14 mouse cellular contexts compared by ENCODE assay signal in the genomic region with DNA sequence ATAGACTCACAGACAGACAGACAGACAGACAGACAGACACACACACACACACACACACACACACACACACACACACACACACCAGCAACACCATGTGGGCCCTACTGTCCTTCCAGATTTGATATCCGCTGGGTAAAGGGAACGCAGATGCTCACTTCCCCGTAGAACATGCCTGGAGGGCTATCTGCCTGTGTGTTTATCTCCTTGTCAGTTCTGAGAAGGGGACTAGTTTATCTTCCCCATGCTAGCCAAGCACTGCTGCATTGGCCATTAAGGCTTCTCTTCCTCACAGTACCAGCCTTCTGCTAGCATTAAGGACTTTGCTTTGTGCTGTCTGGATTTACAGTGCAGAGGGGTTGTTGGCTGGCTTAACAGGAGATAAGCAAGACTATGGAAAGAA. TPM values are rescaled to one million over a fixed set of nuclear protein-coding genes. Genes with fewer than 3 reads are reported as not detected.
DNase-seq lines count a peak whose midpoint lies in the region; ATAC-seq and TF ChIP-seq lines count a peak whose summit lies in the region.
"Had no signal": no experiment of that assay in that cellular context is flagged by ENCODE, and none has a peak within 500 bp of the region (broad histone marks: within the 10 kb centered on the region; RNA-seq: fewer than 3 reads in every experiment).

No protein-coding gene starts in this region.

- ATAC-seq in liver, embryonic 12.5 days: peak; percentile 73
- ATAC-seq in liver, postnatal 0 days: no peak
- ATAC-seq in intestine, embryonic 15.5 days: no peak
- no peak for ATAC-seq in stomach, postnatal 0 days (ENCODE audit: low FRiP score, low TSS enrichment)
- ATAC-seq: midbrain, embryonic 16.5 days had no signal

- no peak overlapping the region for H3K9ac ChIP-seq in liver, embryonic 12.5 days
- no peak overlapping the region for H3K9ac ChIP-seq in liver, postnatal 0 days (replicated peaks)
- H3K9ac ChIP-seq in intestine, embryonic 15.5 days: no peak overlapping the region
- H3K9ac ChIP-seq in stomach, postnatal 0 days (ENCODE audit: low read length): no peak overlapping the region

- H3K4me3 ChIP-seq in liver, embryonic 12.5 days: no peak overlapping the region
- H3K4me3 ChIP-seq in liver, postnatal 0 days (ENCODE audit: low read depth, low read length): no peak overlapping the region
- H3K4me3 ChIP-seq in intestine, embryonic 15.5 days (replicated peaks): no peak overlapping the region
- no peak overlapping the region for H3K4me3 ChIP-seq in stomach, postnatal 0 days (ENCODE audit: low read depth, low read length)
- H3K4me3 ChIP-seq: forebrain, embryonic 10.5 days had no signal

- 14% methylated on average over 3 of the region's 3 CpGs for WGBS in liver, embryonic 12.5 days (ENCODE audit: insufficient replicate concordance)
- WGBS in liver, postnatal 0 days (ENCODE audit: insufficient replicate concordance): 59% methylated on average over 3 of the region's 3 CpGs
- WGBS in intestine, embryonic 15.5 days: 61% methylated on average over 3 of the region's 3 CpGs
- WGBS in stomach, postnatal 0 days: 52% methylated on average over 3 of the region's 3 CpGs

- no peak for TF ChIP-seq CTCF in liver, postnatal 0 days (IDR thresholded peaks at IDR 0.05; ENCODE audit: low read depth)
- no peak for TF ChIP-seq CTCF in stomach, postnatal 0 days (IDR thresholded peaks at IDR 0.05; ENCODE audit: low read depth)

- H3K4me2 ChIP-seq in liver, embryonic 12.5 days: peak overlapping the region; percentile 20
- no peak overlapping the region for H3K4me2 ChIP-seq in liver, postnatal 0 days (ENCODE audit: low read depth, low read length)
- no peak overlapping the region for H3K4me2 ChIP-seq in intestine, embryonic 15.5 days (replicated peaks)
- H3K4me2 ChIP-seq in stomach, postnatal 0 days (replicated peaks; ENCODE audit: low read depth): no peak overlapping the region

- peaks cover 41% of the 10 kb centered on the region for H3K4me1 ChIP-seq in liver, embryonic 12.5 days
- H3K4me1 ChIP-seq in liver, postnatal 0 days (ENCODE audit: insufficient read depth): peaks cover 10% of the 10 kb centered on the region; the same call in 1 of the 2 replicates
- H3K4me1 ChIP-seq in intestine, embryonic 15.5 days (replicated peaks): peaks cover 38% of the 10 kb centered on the region
- no peaks in the 10 kb centered on the region; the same call in 1 of the 2 replicates for H3K4me1 ChIP-seq in stomach, postnatal 0 days (replicated peaks; ENCODE audit: control insufficient read depth, insufficient read depth)

- H3K36me3 ChIP-seq in liver, embryonic 12.5 days: peaks cover 8% of the 10 kb centered on the region
- H3K36me3 ChIP-seq in liver, postnatal 0 days (replicated peaks; ENCODE audit: insufficient read depth, low read length): 0 out of 2 replicates have a peak, but pooled peaks cover 5% of the 10 kb centered on the region
- H3K36me3 ChIP-seq in intestine, embryonic 15.5 days: 0 out of 2 replicates have a peak, but pooled peaks cover 3% of the 10 kb centered on the region
- H3K36me3 ChIP-seq in stomach, postnatal 0 days (ENCODE audit: control insufficient read depth, insufficient read depth, low read length): no peaks in the 10 kb centered on the region; the same call in 1 of the 2 replicates

- H3K27ac ChIP-seq in liver, embryonic 12.5 days: no peak overlapping the region
- no peak overlapping the region for H3K27ac ChIP-seq in liver, postnatal 0 days (ENCODE audit: low read depth)
- peak overlapping the region; percentile 44; the same call in 1 of the 2 replicates for H3K27ac ChIP-seq in intestine, embryonic 15.5 days
- peak overlapping the region; percentile 79 for H3K27ac ChIP-seq in stomach, postnatal 0 days (replicated peaks)
- H3K27ac ChIP-seq: forebrain, embryonic 10.5 days had no signal

- DNase-seq in cerebellum, postnatal 14 days: peak; percentile 19 to 52
- DNase-seq in cerebellum, adult 9-10 months: no peak
- no peak for DNase-seq in liver, postnatal 0 days
- DNase-seq in stomach, postnatal 0 days (ENCODE audit: low spot score): no peak
- no peak for DNase-seq in lung, postnatal 25 days (ENCODE audit: low spot score)
- no peak for DNase-seq in adrenal gland, postnatal 14 days
- DNase-seq: gastrocnemius, postnatal 25 days; kidney, adult 2 months; kidney, postnatal 36 days; thymus, postnatal 25 days had no signal

- no peaks in the 10 kb centered on the region for H3K9me3 ChIP-seq in liver, embryonic 12.5 days (replicated peaks)
- H3K9me3 ChIP-seq in liver, postnatal 0 days (ENCODE audit: low read length): no peaks in the 10 kb centered on the region
- H3K9me3 ChIP-seq in intestine, embryonic 15.5 days: no peaks in the 10 kb centered on the region
- H3K9me3 ChIP-seq in stomach, postnatal 0 days (ENCODE audit: control insufficient read depth, low read length): no peaks in the 10 kb centered on the region
- H3K9me3 ChIP-seq: forebrain, embryonic 10.5 days had no signal

- no peak for TF ChIP-seq EP300 in liver, postnatal 0 days (IDR thresholded peaks at IDR 0.05; ENCODE audit: low read depth)
- TF ChIP-seq EP300 in stomach, postnatal 0 days (optimal IDR thresholded peaks at IDR 0.05): no peak

- no peaks in the 10 kb centered on the region for H3K27me3 ChIP-seq in liver, embryonic 12.5 days (replicated peaks)
- no peaks in the 10 kb centered on the region for H3K27me3 ChIP-seq in liver, postnatal 0 days (ENCODE audit: insufficient read depth, low read length)
- no peaks in the 10 kb centered on the region for H3K27me3 ChIP-seq in intestine, embryonic 15.5 days (replicated peaks)
- H3K27me3 ChIP-seq in stomach, postnatal 0 days (ENCODE audit: control insufficient read depth, insufficient read depth, low read length): no peaks in the 10 kb centered on the region

RNA-seq across cellular contexts. Expression of a gene that starts 11.8 kb away (rescaled TPM):
- polyA plus RNA-seq in liver, embryonic 12.5 days (2016; fragmentation: Nextera tagmentation; extraction: Ambion mirVana): 5.8 and 6.0 TPM in 2 replicates
- polyA plus RNA-seq in liver, postnatal 0 days (2015; fragmentation: Nextera tagmentation; extraction: Ambion mirVana): 3.9 and 4.2 TPM in 2 replicates
- 27.6 and 29.4 TPM in 2 replicates for polyA plus RNA-seq in intestine, embryonic 15.5 days (2015; fragmentation: Nextera tagmentation; extraction: Ambion mirVana)
- polyA plus RNA-seq in stomach, postnatal 0 days (2015; fragmentation: Nextera tagmentation; extraction: Ambion mirVana): 15.0 and 16.0 TPM in 2 replicates
- 109 and 125 TPM in 2 replicates for total RNA-seq in adrenal gland, postnatal 14 days (2021)

RNA-seq across cellular contexts. Expression of a gene that starts 38.6 kb away (rescaled TPM):
- 29.9 and 31.6 TPM in 2 replicates for polyA plus RNA-seq in liver, embryonic 12.5 days (2016; fragmentation: Nextera tagmentation; extraction: Ambion mirVana)
- polyA plus RNA-seq in liver, postnatal 0 days (2015; fragmentation: Nextera tagmentation; extraction: Ambion mirVana): 16.2 and 17.5 TPM in 2 replicates
- polyA plus RNA-seq in intestine, embryonic 15.5 days (2015; fragmentation: Nextera tagmentation; extraction: Ambion mirVana): 64.3 and 72.0 TPM in 2 replicates
- polyA plus RNA-seq in stomach, postnatal 0 days (2015; fragmentation: Nextera tagmentation; extraction: Ambion mirVana): 36.1 and 38.4 TPM in 2 replicates
- total RNA-seq in adrenal gland, postnatal 14 days (2021): 72.4 and 77.2 TPM in 2 replicates

Comparison
In these comparisons a context has a peak if more than half of its experiments do, and no peak if none do; other contexts are left out.
1. DNase-seq: peak in cerebellum, postnatal 14 days (2 of 2); none in cerebellum, adult 9-10 months (single experiment), liver, postnatal 0 days (single experiment), stomach, postnatal 0 days (single experiment), lung, postnatal 25 days (single experiment) and adrenal gland, postnatal 14 days (single experiment).
2. H3K27ac ChIP-seq: peak in intestine, embryonic 15.5 days (single experiment) and stomach, postnatal 0 days (single experiment); none in liver, embryonic 12.5 days (single experiment) and liver, postnatal 0 days (single experiment).